Mouse (Mus musculus) kidney, embryonic 16.5 days (tissue): ENCODE measurements around the gene Lars2. TPM values are rescaled to one million over a fixed set of nuclear protein-coding genes. Genes with fewer than 3 reads are reported as not detected.

Experiments
- ATAC-seq: fragments of 200-750 bp; cut with Nextera tagmentation; 2 replicates; pipeline ENCODE4 v1.8.0; 2017; ENCODE audit warnings: moderate TSS enrichment; ENCODE audit not compliant: low FRiP score, low TSS enrichment
- H3K27ac ChIP-seq: fragments of 300-500 bp; sonication (generic); 2 replicates; pipeline ENCODE4 v1.5.1; 2014; ENCODE audit warnings: low read length
- H3K27me3 ChIP-seq: fragments of 300-500 bp; sonication (generic); 2 replicates; pipeline ENCODE4 v1.6.1; 2014; ENCODE audit warnings: low read length, control low read depth, mixed read lengths; ENCODE audit not compliant: insufficient read depth
- H3K36me3 ChIP-seq: fragments of 300-500 bp; sonication (generic); 2 replicates; pipeline ENCODE4 v1.6.1; 2014; ENCODE audit warnings: low read length, control low read depth, mixed read lengths; ENCODE audit not compliant: insufficient read depth
- H3K4me1 ChIP-seq: fragments of 300-500 bp; sonication (generic); 2 replicates; pipeline ENCODE4 v1.6.1; 2014; ENCODE audit warnings: low read length, control low read depth, mixed read lengths; ENCODE audit not compliant: insufficient read depth
- H3K4me2 ChIP-seq: fragments of 300-500 bp; sonication (generic); replicated peaks from 2 replicates; pipeline ENCODE4 v1.6.1; 2014; ENCODE audit warnings: low read depth, low read length
- H3K4me3 ChIP-seq: fragments of 300-500 bp; sonication (generic); 2 replicates; pipeline ENCODE4 v1.5.1; 2014; ENCODE audit warnings: mild to moderate bottlenecking, low read length
- H3K9ac ChIP-seq: fragments of 300-500 bp; sonication (generic); replicated peaks from 2 replicates; pipeline ENCODE4 v1.6.1; 2014; ENCODE audit warnings: low read length
- H3K9me3 ChIP-seq: fragments of 300-500 bp; sonication (generic); 2 replicates; pipeline ENCODE4 v1.6.1; 2016; ENCODE audit warnings: low read length, control low read depth
- WGBS: fragments of 180-500 bp; shearing (Covaris S2); extraction: QIAGEN DNeasy Blood & Tissue Kit; methylation state at CpG from one replicate; pipeline ENCODE4 v1.1.7; 2014; 5-methylcytosine and 5-hydroxymethylcytosine counted together
- polyA plus RNA-seq: library from polyadenylated mRNA; unstranded; fragments of >200 nt; fragmentation: Nextera tagmentation; extraction: Ambion mirVana; gene quantifications from 2 replicates; pipeline ENCODE4 v1.2.1, GENCODE M21; 2015

Lars2 gene
- polyA plus RNA-seq, 1 experiment from 2014 or later: 702 TPM

DNA sequence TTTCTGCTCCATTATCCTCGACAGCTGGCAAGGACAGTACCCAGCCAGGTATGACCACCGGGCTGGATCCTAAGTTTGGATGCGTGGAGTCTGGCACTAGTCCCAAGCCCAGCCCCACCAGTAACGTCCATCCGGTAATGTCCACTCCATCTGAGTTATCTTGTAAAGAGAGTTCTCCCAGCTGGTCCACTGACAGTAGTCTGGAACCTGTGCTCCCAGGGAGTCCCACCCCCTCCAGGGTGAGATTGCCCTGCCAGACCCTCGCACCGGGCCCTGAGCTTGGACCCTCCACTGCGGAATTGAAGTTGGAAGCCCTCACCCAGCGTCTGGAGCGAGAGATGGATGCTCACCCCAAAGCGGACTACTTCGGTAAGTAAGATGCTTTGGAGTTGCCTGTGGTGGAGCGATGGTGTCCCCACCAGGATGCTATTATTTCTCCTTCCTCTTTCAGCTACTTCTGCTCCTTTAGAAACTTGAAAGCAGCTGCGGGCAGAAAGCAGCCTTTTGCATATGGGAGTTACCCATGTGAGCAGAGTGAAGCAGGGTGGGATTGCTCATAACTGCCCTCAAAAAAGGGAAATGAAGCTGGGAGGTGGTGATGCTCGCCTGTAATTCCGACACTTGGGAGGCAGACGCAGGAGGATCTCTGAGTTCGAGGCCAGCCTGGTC is 113.7 kb downstream of the Lars2 start:
- Histone ChIP-seq H3K36me3 (peaks cover 13% of the 10 kb centered on the region), H3K9ac (peak overlapping the region; percentile 85), H3K27ac (no peak overlapping the region), H3K4me2 (peak overlapping the region; percentile 87), H3K4me3 (peak overlapping the region; percentile 79), H3K9me3 (no peaks in the 10 kb centered on the region), H3K27me3 (no peaks in the 10 kb centered on the region), H3K4me1 (peaks cover 43% of the 10 kb centered on the region)
- ATAC-seq: no peak
- 70% methylated on average over 18 of the region's 18 CpGs for WGBS

GRCm38 (mm10) chr9:123481136-123481535 is 114.4 kb downstream of the Lars2 start:
- WGBS: 54% methylated on average over 7 of the region's 7 CpGs
- Histone ChIP-seq H3K9me3 (no peaks in the 10 kb centered on the region), H3K4me2 (peak overlapping the region; percentile 87), H3K27me3 (no peaks in the 10 kb centered on the region), H3K36me3 (peaks cover 13% of the 10 kb centered on the region), H3K4me1 (peaks cover 43% of the 10 kb centered on the region), H3K4me3 (peak overlapping the region; percentile 79), H3K27ac (no peak overlapping the region), H3K9ac (peak overlapping the region; percentile 29; the same call in 1 of the 2 replicates)
- ATAC-seq: no peak

DNA sequence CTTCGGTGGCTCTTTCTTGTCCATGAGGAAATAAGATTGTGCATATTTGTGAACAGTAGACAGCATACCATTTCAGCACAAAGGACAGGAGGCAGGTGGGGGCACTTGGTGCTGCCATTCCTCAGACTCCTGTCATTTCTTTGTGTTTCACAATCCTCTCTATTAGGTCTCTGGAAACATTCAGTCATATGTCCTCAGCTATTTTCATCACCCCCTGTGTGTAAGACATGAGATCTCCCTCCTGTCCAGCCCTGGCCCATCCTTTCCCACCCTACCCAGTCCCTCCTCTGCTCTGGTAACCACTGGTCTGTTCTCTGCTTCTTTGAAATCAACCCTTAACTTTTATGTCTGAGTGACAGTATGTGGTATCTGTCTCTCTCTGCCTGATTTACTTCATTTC is 116.9 kb downstream of the Lars2 start:
- ATAC-seq: no peak
- H3K36me3 ChIP-seq: peaks cover 13% of the 10 kb centered on the region
- H3K4me3 ChIP-seq: no peak overlapping the region
- H3K27me3 ChIP-seq: no peaks in the 10 kb centered on the region
- WGBS: 100% methylated on average over 1 of the region's 1 CpGs
- H3K4me1 ChIP-seq: peaks cover 53% of the 10 kb centered on the region
- no peaks in the 10 kb centered on the region for H3K9me3 ChIP-seq
- no peak overlapping the region for H3K4me2 ChIP-seq
- no peak overlapping the region for H3K27ac ChIP-seq
- 0 out of 2 replicates have a peak overlapping the region, but pooled peaks have one; percentile 11 for H3K9ac ChIP-seq

DNA sequence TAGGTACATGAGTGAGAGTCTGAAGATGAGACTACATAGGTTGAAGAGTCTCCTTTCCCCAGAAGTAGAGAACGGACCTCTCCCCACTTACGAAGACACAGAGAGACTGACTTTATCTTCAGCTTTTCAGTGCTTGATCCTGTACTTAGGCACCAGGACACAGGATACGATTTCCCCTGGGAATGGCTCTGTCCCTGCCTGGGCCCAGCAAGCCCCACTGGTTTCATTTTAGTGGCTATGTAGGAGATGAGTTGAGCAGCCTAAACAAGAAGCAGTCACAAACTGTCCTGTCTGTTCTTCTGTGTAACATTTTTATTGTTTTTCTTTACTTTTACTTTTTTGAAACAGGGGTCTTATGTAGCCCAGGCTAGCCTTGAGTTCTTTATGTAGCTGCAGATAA is 118.1 kb downstream of the Lars2 start:
- no peak for ATAC-seq

DNA sequence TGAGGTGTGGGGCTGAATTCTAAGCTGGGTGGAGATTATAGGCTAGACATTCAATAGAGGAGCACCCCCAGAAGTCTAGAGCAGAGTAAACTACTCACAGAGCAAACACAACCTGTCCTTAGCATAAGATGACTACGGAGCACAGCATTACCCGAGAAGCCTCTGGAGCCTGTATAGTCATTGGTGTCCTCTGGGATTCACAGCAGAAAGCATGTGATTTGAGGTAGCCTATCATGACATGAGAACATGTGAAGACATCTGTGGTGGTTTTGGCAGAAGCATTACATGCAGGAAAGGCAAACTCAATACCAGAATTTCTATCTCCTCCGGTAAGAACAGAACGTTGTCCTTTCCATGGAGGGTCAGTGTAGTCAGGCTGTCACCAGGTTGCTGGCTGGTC is 118.8 kb downstream of the Lars2 start:
- Histone ChIP-seq H3K4me1 (peaks cover 57% of the 10 kb centered on the region), H3K36me3 (peaks cover 13% of the 10 kb centered on the region)
- ATAC-seq: no peak

More for the DNA sequence above, 118.1 kb downstream of the Lars2 start:
- Histone ChIP-seq H3K27me3 (no peaks in the 10 kb centered on the region), H3K36me3 (peaks cover 13% of the 10 kb centered on the region), H3K27ac (no peak overlapping the region), H3K4me2 (no peak overlapping the region), H3K9ac (no peak overlapping the region), H3K4me1 (peaks cover 57% of the 10 kb centered on the region), H3K9me3 (no peaks in the 10 kb centered on the region), H3K4me3 (no peak overlapping the region)
- WGBS: 93% methylated on average over 3 of the region's 3 CpGs

GRCm38 (mm10) chr9:123486635-123487034 is 119.9 kb downstream of the Lars2 start:
- H3K4me3 ChIP-seq: no peak overlapping the region
- no peak overlapping the region for H3K27ac ChIP-seq
- no peak overlapping the region for H3K9ac ChIP-seq
- H3K9me3 ChIP-seq: no peaks in the 10 kb centered on the region
- WGBS: 65% methylated on average over 3 of the region's 3 CpGs
- no peak overlapping the region for H3K4me2 ChIP-seq
- H3K27me3 ChIP-seq: no peaks in the 10 kb centered on the region
- ATAC-seq: no peak
- H3K36me3 ChIP-seq: peaks cover 6% of the 10 kb centered on the region
- H3K4me1 ChIP-seq: peaks cover 54% of the 10 kb centered on the region

More for the DNA sequence above, 118.8 kb downstream of the Lars2 start:
- Histone ChIP-seq H3K27ac (no peak overlapping the region), H3K4me3 (no peak overlapping the region), H3K9me3 (no peaks in the 10 kb centered on the region), H3K4me2 (no peak overlapping the region), H3K9ac (no peak overlapping the region), H3K27me3 (no peaks in the 10 kb centered on the region)
- WGBS: 95% methylated on average over 4 of the region's 4 CpGs

GRCm38 (mm10) chr9:123489073-123489472 is 122.3 kb downstream of the Lars2 start:
- no peaks in the 10 kb centered on the region for H3K36me3 ChIP-seq
- 32% methylated on average over 2 of the region's 2 CpGs for WGBS
- no peak overlapping the region for H3K9ac ChIP-seq
- peak overlapping the region; percentile 34; the same call in 1 of the 2 replicates for H3K27ac ChIP-seq
- no peak for ATAC-seq
- H3K9me3 ChIP-seq: no peaks in the 10 kb centered on the region
- peaks cover 50% of the 10 kb centered on the region for H3K4me1 ChIP-seq
- H3K4me2 ChIP-seq: no peak overlapping the region
- H3K4me3 ChIP-seq: no peak overlapping the region
- no peaks in the 10 kb centered on the region for H3K27me3 ChIP-seq

GRCm38 (mm10) chr9:123489727-123490343 is 123.1 kb downstream of the Lars2 start:
- no peaks in the 10 kb centered on the region for H3K9me3 ChIP-seq
- 35% methylated on average over 9 of the region's 9 CpGs for WGBS
- H3K36me3 ChIP-seq: no peaks in the 10 kb centered on the region
- H3K4me1 ChIP-seq: peaks cover 50% of the 10 kb centered on the region
- no peak overlapping the region for H3K4me3 ChIP-seq
- peak overlapping the region; percentile 60 for H3K27ac ChIP-seq
- H3K4me2 ChIP-seq: no peak overlapping the region
- peak overlapping the region; percentile 39 for H3K9ac ChIP-seq
- ATAC-seq: peak; percentile 67
- H3K27me3 ChIP-seq: no peaks in the 10 kb centered on the region

DNA sequence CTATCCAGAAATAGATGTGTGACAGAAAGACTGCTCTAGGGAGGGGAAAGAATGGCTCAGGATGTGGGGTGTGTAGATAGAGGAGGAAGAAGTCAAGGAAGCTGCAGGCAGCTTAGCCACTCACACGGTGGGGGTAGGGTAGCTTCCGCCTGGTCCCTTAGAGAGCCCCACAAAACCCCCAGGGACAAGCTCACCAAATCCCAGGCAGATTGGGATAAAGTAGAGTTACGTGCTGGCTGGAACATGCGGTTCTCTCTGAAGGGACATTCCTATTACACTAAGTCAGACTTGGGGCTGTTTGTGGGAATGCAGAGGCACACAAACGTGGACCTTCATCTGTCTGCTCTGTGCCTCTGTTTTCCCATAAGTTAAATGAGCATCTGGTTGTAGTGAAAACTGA is 124.2 kb downstream of the Lars2 start:
- H3K4me2 ChIP-seq: no peak overlapping the region
- H3K27me3 ChIP-seq: no peaks in the 10 kb centered on the region
- no peak overlapping the region for H3K27ac ChIP-seq
- ATAC-seq: no peak
- H3K36me3 ChIP-seq: no peaks in the 10 kb centered on the region
- H3K4me1 ChIP-seq: peaks cover 52% of the 10 kb centered on the region
- no peaks in the 10 kb centered on the region for H3K9me3 ChIP-seq
- no peak overlapping the region for H3K4me3 ChIP-seq
- H3K9ac ChIP-seq: no peak overlapping the region
- WGBS: 78% methylated on average over 5 of the region's 5 CpGs
